In the genomic region with DNA sequence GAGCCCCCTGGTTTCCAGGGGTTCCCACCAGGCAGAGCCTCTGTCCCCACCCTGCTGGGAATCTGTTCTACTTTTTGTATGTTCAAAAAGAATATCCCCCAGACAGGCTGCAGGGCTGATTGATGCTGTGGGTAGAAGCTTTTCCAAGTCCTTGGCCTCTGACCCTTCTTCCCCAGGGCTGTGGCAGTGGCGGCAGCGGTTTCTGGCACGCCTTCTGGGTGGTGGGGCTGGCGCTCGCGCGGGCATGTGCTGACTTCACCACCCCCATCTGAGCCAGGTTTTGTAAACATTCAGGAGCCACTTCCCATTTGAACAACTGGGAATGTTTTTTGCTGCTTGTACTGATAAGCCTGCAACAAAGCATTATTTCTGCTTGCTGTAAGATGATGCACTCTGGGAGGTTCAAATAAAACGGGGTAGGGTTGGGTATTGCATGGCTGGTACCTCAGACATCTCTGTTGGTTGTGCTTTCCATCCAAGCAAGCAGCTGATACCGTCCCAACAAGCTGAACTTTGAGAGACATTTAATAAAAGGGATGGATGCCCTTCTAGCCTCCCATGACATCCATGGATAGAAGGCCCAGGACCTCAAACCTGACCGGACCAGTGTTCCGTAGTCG, we compare ENCODE assay signal across 8 mouse cellular contexts. TPM values are rescaled to one million over a fixed set of nuclear protein-coding genes. Genes with fewer than 3 reads are reported as not detected.
DNase-seq lines count a peak whose midpoint lies in the region; ATAC-seq lines count a peak whose summit lies in the region.

No protein-coding gene starts in this region.

- 8% methylated on average over 12 of the region's 12 CpGs for WGBS in forebrain, embryonic 11.5 days
- WGBS in limb, embryonic 11.5 days = 16% methylated on average over 12 of the region's 12 CpGs
- 10% methylated on average over 12 of the region's 12 CpGs for WGBS in midbrain, embryonic 14.5 days

- no peaks in the 10 kb centered on the region for H3K27me3 ChIP-seq in forebrain, embryonic 11.5 days (ENCODE audit: control insufficient read depth, insufficient read depth, low read length)
- H3K27me3 ChIP-seq in limb, embryonic 11.5 days (ENCODE audit: control insufficient read depth, insufficient read depth, low read length) = no peaks in the 10 kb centered on the region
- H3K27me3 ChIP-seq in midbrain, embryonic 14.5 days (ENCODE audit: control insufficient read depth, insufficient read depth, low read length) = no peaks in the 10 kb centered on the region

- no peaks in the 10 kb centered on the region for H3K36me3 ChIP-seq in forebrain, embryonic 11.5 days (ENCODE audit: control insufficient read depth, insufficient read depth, low read length)
- 0 out of 2 replicates have a peak, but pooled peaks cover 4% of the 10 kb centered on the region for H3K36me3 ChIP-seq in limb, embryonic 11.5 days (ENCODE audit: control insufficient read depth, insufficient read depth, low read length)
- H3K36me3 ChIP-seq in midbrain, embryonic 14.5 days (ENCODE audit: control insufficient read depth, insufficient read depth, low read length) = 0 out of 2 replicates have a peak, but pooled peaks cover 2% of the 10 kb centered on the region

- peak overlapping the region; percentile 27 for H3K4me2 ChIP-seq in forebrain, embryonic 11.5 days (ENCODE audit: low read depth, low read length, severe bottlenecking)
- H3K4me2 ChIP-seq in limb, embryonic 11.5 days (ENCODE audit: low read depth, severe bottlenecking) = peak overlapping the region; percentile 7; the same call in 1 of the 2 replicates
- peak overlapping the region; percentile 50 for H3K4me2 ChIP-seq in midbrain, embryonic 14.5 days (ENCODE audit: low read length)

- peak; percentile 22; the same call in 1 of the 2 replicates for ATAC-seq in forebrain, embryonic 11.5 days (replicated peaks; ENCODE audit: low FRiP score)
- ATAC-seq in limb, embryonic 11.5 days (ENCODE audit: insufficient number of reproducible peaks, low FRiP score, low TSS enrichment, low read depth) = 0 out of 2 replicates have a peak, but pooled peaks have one; percentile 7
- no peak for ATAC-seq in midbrain, embryonic 14.5 days (ENCODE audit: low FRiP score, low TSS enrichment)
- ATAC-seq in monocyte, adult 5-6 weeks (replicated peaks; ENCODE audit: insufficient number of reproducible peaks, low FRiP score, low TSS enrichment, poor library complexity, severe bottlenecking) = no peak

- no peak overlapping the region for H3K4me3 ChIP-seq in forebrain, embryonic 11.5 days (ENCODE audit: low read depth, low read length)
- H3K4me3 ChIP-seq in limb, embryonic 11.5 days (ENCODE audit: low read depth, low read length) = no peak overlapping the region
- 0 out of 2 replicates have a peak overlapping the region, but pooled peaks have one; percentile 13 for H3K4me3 ChIP-seq in midbrain, embryonic 14.5 days (replicated peaks; ENCODE audit: low read depth, low read length)

- peak overlapping the region; percentile 27; the same call in 1 of the 2 replicates for H3K9ac ChIP-seq in forebrain, embryonic 11.5 days (ENCODE audit: low read length)
- H3K9ac ChIP-seq in limb, embryonic 11.5 days (ENCODE audit: low read length) = no peak overlapping the region; the same call in 1 of the 2 replicates
- peak overlapping the region; percentile 24 for H3K9ac ChIP-seq in midbrain, embryonic 14.5 days (replicated peaks; ENCODE audit: low read length)

- peak overlapping the region; percentile 46 for H3K27ac ChIP-seq in forebrain, embryonic 11.5 days (ENCODE audit: low read depth, low read length)
- H3K27ac ChIP-seq in limb, embryonic 11.5 days (replicated peaks; ENCODE audit: low read depth, low read length) = no peak overlapping the region; the same call in 1 of the 2 replicates
- peak overlapping the region; percentile 70 for H3K27ac ChIP-seq in midbrain, embryonic 14.5 days (replicated peaks; ENCODE audit: low read depth, low read length)

- H3K4me1 ChIP-seq in forebrain, embryonic 11.5 days (replicated peaks; ENCODE audit: control insufficient read depth, insufficient read depth, low read length) = peaks cover 11% of the 10 kb centered on the region
- H3K4me1 ChIP-seq in limb, embryonic 11.5 days (ENCODE audit: control insufficient read depth, insufficient read depth, low read length) = peaks cover 10% of the 10 kb centered on the region
- peaks cover 20% of the 10 kb centered on the region for H3K4me1 ChIP-seq in midbrain, embryonic 14.5 days (ENCODE audit: control insufficient read depth, insufficient read depth, low read length)

- H3K9me3 ChIP-seq in forebrain, embryonic 11.5 days (ENCODE audit: control insufficient read depth, low read length) = no peaks in the 10 kb centered on the region
- H3K9me3 ChIP-seq in limb, embryonic 11.5 days (ENCODE audit: control insufficient read depth, low read length) = no peaks in the 10 kb centered on the region
- H3K9me3 ChIP-seq in midbrain, embryonic 14.5 days (ENCODE audit: control insufficient read depth, low read length) = no peaks in the 10 kb centered on the region

- peak; percentile 26 for DNase-seq in ovary, adult 18-20 months (ENCODE audit: low spot score)
- no peak for DNase-seq in ovary, postnatal 36 days (ENCODE audit: low spot score)
- no peak for DNase-seq in forebrain, embryonic 11.5 days (ENCODE audit: low spot score)
- DNase-seq in limb, embryonic 11.5 days (ENCODE audit: low spot score) = peak; percentile 42
- DNase-seq in midbrain, embryonic 14.5 days = peak; percentile 40
- no peak for DNase-seq in cerebellum, adult 9-11 months
- DNase-seq in adipocyte (ENCODE audit: low spot score) = no peak

RNA-seq across cellular contexts. Expression of gene Comt, which starts 32.8 kb away (rescaled TPM):
- 53.6 and 55.2 TPM in 2 replicates for polyA plus RNA-seq in forebrain, embryonic 11.5 days (2014; fragmentation: Nextera tagmentation; extraction: Ambion mirVana)
- 55.4 and 64.2 TPM in 2 replicates for polyA plus RNA-seq in limb, embryonic 11.5 days (2014; fragmentation: Nextera tagmentation; extraction: Ambion mirVana)
- 79.9 and 81.3 TPM in 2 replicates for polyA plus RNA-seq in midbrain, embryonic 14.5 days (2014; fragmentation: Nextera tagmentation; extraction: Ambion mirVana)
- 11.3 to 19.0 TPM (median 15.8 TPM) in 3 replicates for total RNA-seq in monocyte, adult 5-6 weeks (2017)

RNA-seq across cellular contexts. Expression of gene Txnrd2, which starts 33.3 kb away (rescaled TPM):
- polyA plus RNA-seq in forebrain, embryonic 11.5 days (2014; fragmentation: Nextera tagmentation; extraction: Ambion mirVana) = 24.8 and 26.7 TPM in 2 replicates
- polyA plus RNA-seq in limb, embryonic 11.5 days (2014; fragmentation: Nextera tagmentation; extraction: Ambion mirVana) = 21.0 and 21.9 TPM in 2 replicates
- polyA plus RNA-seq in midbrain, embryonic 14.5 days (2014; fragmentation: Nextera tagmentation; extraction: Ambion mirVana) = 24.9 and 28.7 TPM in 2 replicates
- 9.3 to 21.9 TPM (median 18.1 TPM) in 3 replicates for total RNA-seq in monocyte, adult 5-6 weeks (2017)

RNA-seq across cellular contexts. Expression of gene Gnb1l, which starts 39.1 kb away (rescaled TPM):
- 14.9 and 17.7 TPM in 2 replicates for polyA plus RNA-seq in forebrain, embryonic 11.5 days (2014; fragmentation: Nextera tagmentation; extraction: Ambion mirVana)
- polyA plus RNA-seq in limb, embryonic 11.5 days (2014; fragmentation: Nextera tagmentation; extraction: Ambion mirVana) = 17.9 and 18.6 TPM in 2 replicates
- 14.8 and 15.9 TPM in 2 replicates for polyA plus RNA-seq in midbrain, embryonic 14.5 days (2014; fragmentation: Nextera tagmentation; extraction: Ambion mirVana)
- 0.85 to 1.4 TPM (median 1.2 TPM) in 3 replicates for total RNA-seq in monocyte, adult 5-6 weeks (2017)

RNA-seq across cellular contexts. Expression of gene Rtl10, which starts 39.3 kb away (rescaled TPM):
- polyA plus RNA-seq in forebrain, embryonic 11.5 days (2014; fragmentation: Nextera tagmentation; extraction: Ambion mirVana) = 2.6 and 3.8 TPM in 2 replicates
- polyA plus RNA-seq in limb, embryonic 11.5 days (2014; fragmentation: Nextera tagmentation; extraction: Ambion mirVana) = 2.5 and 2.6 TPM in 2 replicates
- polyA plus RNA-seq in midbrain, embryonic 14.5 days (2014; fragmentation: Nextera tagmentation; extraction: Ambion mirVana) = 3.6 and 4.1 TPM in 2 replicates
- total RNA-seq in monocyte, adult 5-6 weeks (2017) = 2.0 TPM in 1 of 3 replicates, not detected in the others

Comparison
In these comparisons a context has a peak if more than half of its experiments do, and no peak if none do; other contexts are left out.
1. DNase-seq: peak in ovary, adult 18-20 months (single experiment), limb, embryonic 11.5 days (single experiment) and midbrain, embryonic 14.5 days (single experiment); none in ovary, postnatal 36 days (single experiment), forebrain, embryonic 11.5 days (single experiment), cerebellum, adult 9-11 months (single experiment) and adipocyte (single experiment).
2. ATAC-seq: peak in forebrain, embryonic 11.5 days (single experiment) and limb, embryonic 11.5 days (single experiment); none in midbrain, embryonic 14.5 days (single experiment) and monocyte, adult 5-6 weeks (single experiment).
3. Peak in every context shown above with its lines, with median percentiles within 50 percentile points of each other: H3K4me2 ChIP-seq.